8 mouse cellular contexts compared by ENCODE assay signal in genomic region chr12:76837844-76838650, GRCm38 (mm10). TPM values are rescaled to one million over a fixed set of nuclear protein-coding genes. Genes with fewer than 3 reads are reported as not detected.
A peak's percentile ranks its signal among the peaks of the same experiment; 100 is the strongest.
DNase-seq lines count a peak whose midpoint lies in the region; ATAC-seq and TF ChIP-seq lines count a peak whose summit lies in the region.

No protein-coding gene starts in this region.

- no peaks in the 10 kb centered on the region for H3K36me3 ChIP-seq in liver, adult 2 months (ENCODE audit: control insufficient read depth, insufficient read depth, low read length)
- H3K36me3 ChIP-seq in embryonic facial prominence, embryonic 11.5 days (replicated peaks; ENCODE audit: control insufficient read depth, insufficient read depth, low read depth, low read length), result no peaks in the 10 kb centered on the region
- H3K36me3 ChIP-seq in limb, embryonic 10.5 days, result no peaks in the 10 kb centered on the region
- no peaks in the 10 kb centered on the region for H3K36me3 ChIP-seq in neural tube, embryonic 15.5 days

- ATAC-seq in embryonic facial prominence, embryonic 11.5 days (replicated peaks; ENCODE audit: insufficient number of reproducible peaks, low FRiP score, low TSS enrichment, low read depth), result no peak
- no peak for ATAC-seq in neural tube, embryonic 15.5 days (ENCODE audit: low FRiP score)

- no peak for TF ChIP-seq POLR2A in liver, adult 2 months (IDR thresholded peaks at IDR 0.05; ENCODE audit: extremely low read depth, insufficient read depth, low read length)

- peak overlapping the region; percentile 80 for H3K9ac ChIP-seq in liver, adult 2 months (ENCODE audit: low read depth, low read length)
- H3K9ac ChIP-seq in embryonic facial prominence, embryonic 11.5 days (replicated peaks; ENCODE audit: low read length), result peak overlapping the region; percentile 79
- peak overlapping the region; percentile 81 for H3K9ac ChIP-seq in neural tube, embryonic 15.5 days (replicated peaks)

- H3K79me2 ChIP-seq in liver, adult 2 months (ENCODE audit: control insufficient read depth, insufficient read depth, low read length), result no peaks in the 10 kb centered on the region

- H3K4me1 ChIP-seq in liver, adult 2 months (ENCODE audit: control insufficient read depth, insufficient read depth, low read length), result peaks cover 2% of the 10 kb centered on the region; the same call in 1 of the 2 replicates
- no peaks in the 10 kb centered on the region for H3K4me1 ChIP-seq in embryonic facial prominence, embryonic 11.5 days (ENCODE audit: control insufficient read depth, insufficient read depth, low read length)
- peaks cover 11% of the 10 kb centered on the region for H3K4me1 ChIP-seq in limb, embryonic 10.5 days
- H3K4me1 ChIP-seq in neural tube, embryonic 15.5 days, result peaks cover 14% of the 10 kb centered on the region

- H3K27me3 ChIP-seq in liver, adult 2 months (ENCODE audit: control insufficient read depth, insufficient read depth, low read length), result no peaks in the 10 kb centered on the region
- no peaks in the 10 kb centered on the region for H3K27me3 ChIP-seq in embryonic facial prominence, embryonic 11.5 days (ENCODE audit: control insufficient read depth, insufficient read depth, low read length)
- H3K27me3 ChIP-seq in limb, embryonic 10.5 days (ENCODE audit: low read depth, poor library complexity, severe bottlenecking), result no peaks in the 10 kb centered on the region
- H3K27me3 ChIP-seq in neural tube, embryonic 15.5 days (replicated peaks), result no peaks in the 10 kb centered on the region

- 11% methylated on average over 21 of the region's 21 CpGs for WGBS in liver, adult 2 months
- WGBS in embryonic facial prominence, embryonic 11.5 days, result 13% methylated on average over 21 of the region's 21 CpGs
- WGBS in limb, embryonic 10.5 days, result 15% methylated on average over 21 of the region's 21 CpGs
- 14% methylated on average over 21 of the region's 21 CpGs for WGBS in neural tube, embryonic 15.5 days

- H3K4me2 ChIP-seq in embryonic facial prominence, embryonic 11.5 days (ENCODE audit: low read depth, low read length), result peak overlapping the region; percentile 59
- H3K4me2 ChIP-seq in neural tube, embryonic 15.5 days, result peak overlapping the region; percentile 71

- H3K27ac ChIP-seq in liver, adult 2 months (replicated peaks; ENCODE audit: insufficient read depth, low read depth, low read length), result peak overlapping the region; percentile 70
- H3K27ac ChIP-seq in embryonic facial prominence, embryonic 11.5 days (replicated peaks; ENCODE audit: low read depth, low read length), result no peak overlapping the region
- peak overlapping the region; percentile 80 for H3K27ac ChIP-seq in limb, embryonic 10.5 days
- peak overlapping the region; percentile 89 for H3K27ac ChIP-seq in neural tube, embryonic 15.5 days (replicated peaks)

- H3K9me3 ChIP-seq in embryonic facial prominence, embryonic 11.5 days (replicated peaks; ENCODE audit: control insufficient read depth, low read length), result no peaks in the 10 kb centered on the region
- H3K9me3 ChIP-seq in limb, embryonic 10.5 days (replicated peaks), result no peaks in the 10 kb centered on the region
- H3K9me3 ChIP-seq in neural tube, embryonic 15.5 days (replicated peaks), result no peaks in the 10 kb centered on the region

- TF ChIP-seq CTCF in liver, adult 2 months (IDR thresholded peaks at IDR 0.05; ENCODE audit: low read depth, low read length), result no peak

- no peak for DNase-seq in liver, adult 2 months (ENCODE audit: extremely low read depth, low read depth, low spot score)
- no peak for DNase-seq in liver
- no peak for DNase-seq in embryonic facial prominence, embryonic 11.5 days (ENCODE audit: low spot score)
- DNase-seq in limb, embryonic 10.5 days (ENCODE audit: low spot score), result no peak
- no peak for DNase-seq in gastrocnemius, postnatal 10 days
- DNase-seq in cerebellum, postnatal 10 days, result no peak
- DNase-seq in spleen, postnatal 36 days (ENCODE audit: low spot score in 2 of 2), result no peak

- peak overlapping the region; percentile 59 for H3K4me3 ChIP-seq in liver, adult 2 months (ENCODE audit: insufficient read depth, low read depth, low read length)
- H3K4me3 ChIP-seq in embryonic facial prominence, embryonic 11.5 days (ENCODE audit: low read depth, low read length), result peak overlapping the region; percentile 67
- H3K4me3 ChIP-seq in limb, embryonic 10.5 days, result peak overlapping the region; percentile 76
- H3K4me3 ChIP-seq in neural tube, embryonic 15.5 days (replicated peaks), result peak overlapping the region; percentile 79

RNA-seq across cellular contexts. Expression of gene Rab15, which starts 15.3 kb away (rescaled TPM):
- total RNA-seq in liver, adult 2 months (2014; rRNA removed), result 0.20 TPM in 1 of 2 replicates, not detected in the other
- 0.11 TPM in 1 of 2 replicates, not detected in the other for polyA plus RNA-seq in liver, adult 2 months (2012; rRNA removed)
- 11.5 and 14.3 TPM in 2 replicates for polyA plus RNA-seq in embryonic facial prominence, embryonic 11.5 days (2014; fragmentation: Nextera tagmentation; extraction: Ambion mirVana)
- polyA plus RNA-seq in limb, embryonic 10.5 days (2016; fragmentation: Nextera tagmentation; extraction: Ambion mirVana), result 8.3 and 9.0 TPM in 2 replicates
- polyA plus RNA-seq in neural tube, embryonic 15.5 days (2015; fragmentation: Nextera tagmentation; extraction: Ambion mirVana), result 43.6 and 45.8 TPM in 2 replicates
- 10 to 100 TPM in 1 of 2 experiments, 1 to 10 TPM in 1; 7.7 to 10.7 TPM for total RNA-seq in gastrocnemius, postnatal 10 days (2021)

RNA-seq across cellular contexts. Expression of gene Gpx2, which starts 42.7 kb away (rescaled TPM):
- total RNA-seq in liver, adult 2 months (2014; rRNA removed), result 0.09 TPM in 1 of 2 replicates, not detected in the other
- 0.15 and 0.21 TPM in 2 replicates for polyA plus RNA-seq in liver, adult 2 months (2012; rRNA removed)
- 0.93 and 1.2 TPM in 2 replicates for polyA plus RNA-seq in embryonic facial prominence, embryonic 11.5 days (2014; fragmentation: Nextera tagmentation; extraction: Ambion mirVana)
- polyA plus RNA-seq in limb, embryonic 10.5 days (2016; fragmentation: Nextera tagmentation; extraction: Ambion mirVana), result 6.4 and 9.0 TPM in 2 replicates
- 0.28 and 4.2 TPM in 2 replicates for polyA plus RNA-seq in neural tube, embryonic 15.5 days (2015; fragmentation: Nextera tagmentation; extraction: Ambion mirVana)
- not detected for total RNA-seq in gastrocnemius, postnatal 10 days (2021)
